Mouse (Mus musculus) ES-Bruce4 (cell line): ENCODE measurements around the gene Pde6h.

Experiments used
- CTCF ChIP-seq: IDR thresholded peaks from one replicate; pipeline ENCODE4 v1.8.1; 2011; ENCODE audit warnings: low read depth, low read length
- EP300 ChIP-seq: IDR thresholded peaks from 2 replicates; pipeline ENCODE4 v1.6.1; 2011; ENCODE audit warnings: low read depth, low read length; ENCODE audit not compliant: insufficient read depth

DNA sequence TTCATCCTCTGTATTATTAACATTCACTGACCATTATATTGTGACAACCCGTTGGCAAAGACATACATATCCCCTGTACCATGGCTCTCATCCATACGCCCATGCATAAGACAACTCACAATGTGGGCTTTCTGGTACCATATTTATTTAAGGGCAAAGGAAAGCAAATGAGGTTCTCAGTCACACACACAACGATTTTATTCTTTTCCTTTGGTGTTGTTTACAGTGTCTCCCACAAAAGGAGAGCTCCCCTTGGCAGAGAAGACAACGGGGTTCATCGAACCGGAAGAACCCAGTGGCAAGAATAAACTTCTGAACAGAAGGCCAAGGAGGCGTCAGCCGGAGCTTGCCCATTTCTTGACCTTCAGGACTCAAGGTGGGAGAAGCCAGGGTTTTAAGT lies at the start of gene Pde6h:
- no peak for TF ChIP-seq EP300
- no peak for TF ChIP-seq CTCF
